Mouse (Mus musculus) intestine, embryonic 16.5 days (tissue): ENCODE results near the gene Ank2. TPM values are rescaled to one million over a fixed set of nuclear protein-coding genes. Genes with fewer than 3 reads are reported as not detected.

Experiments
- ATAC-seq: fragments of 200-750 bp; cut with Nextera tagmentation; 2 replicates; pipeline ENCODE4 v1.8.0; 2017; ENCODE audit warnings: moderate TSS enrichment, moderate library complexity
- H3K27ac ChIP-seq: fragments of 300-500 bp; sonication (generic); 2 replicates; pipeline ENCODE4 v1.5.1; 2014; ENCODE audit warnings: mild to moderate bottlenecking, low read length
- H3K27me3 ChIP-seq: fragments of 300-500 bp; sonication (generic); replicated peaks from 2 replicates; pipeline ENCODE4 v1.6.1; 2014; ENCODE audit warnings: low read length, control low read depth, mixed read lengths; ENCODE audit not compliant: control insufficient read depth, insufficient read depth
- H3K36me3 ChIP-seq: fragments of 300-500 bp; sonication (generic); 2 replicates; pipeline ENCODE4 v1.6.1; 2014; ENCODE audit warnings: low read length, control low read depth; ENCODE audit not compliant: control insufficient read depth, insufficient read depth
- H3K4me1 ChIP-seq: fragments of 300-500 bp; sonication (generic); 2 replicates; pipeline ENCODE4 v1.6.1; 2014; ENCODE audit warnings: low read length, control low read depth, mixed read lengths; ENCODE audit not compliant: control insufficient read depth, insufficient read depth
- H3K4me2 ChIP-seq: fragments of 300-500 bp; sonication (generic); 2 replicates; pipeline ENCODE4 v1.6.1; 2014; ENCODE audit warnings: low read depth, low read length, control low read depth
- H3K4me3 ChIP-seq: fragments of 300-500 bp; sonication (generic); 2 replicates; pipeline ENCODE4 v1.5.1; 2014; ENCODE audit warnings: mild to moderate bottlenecking, low read length
- H3K9ac ChIP-seq: fragments of 300-500 bp; sonication (generic); 2 replicates; pipeline ENCODE4 v1.6.1; 2014; ENCODE audit warnings: low read depth, low read length
- H3K9me3 ChIP-seq: fragments of 300-500 bp; sonication (generic); 2 replicates; pipeline ENCODE4 v1.6.1; 2016; ENCODE audit warnings: low read length, control low read depth; ENCODE audit not compliant: control insufficient read depth
- WGBS: fragments of 180-500 bp; shearing (Covaris S2); extraction: QIAGEN DNeasy Blood & Tissue Kit; methylation state at CpG from one replicate; pipeline ENCODE4 v1.1.7; 2014; 5-methylcytosine and 5-hydroxymethylcytosine counted together
- polyA plus RNA-seq: library from polyadenylated mRNA; unstranded; fragments of >200 nt; fragmentation: Nextera tagmentation; extraction: Ambion mirVana; gene quantifications from 2 replicates; pipeline ENCODE4 v1.2.1, GENCODE M21; 2015

The Ank2 gene
- polyA plus RNA-seq, 1 experiment from 2014 or later, result 15.8 TPM

GRCm38 (mm10) chr3:127101326-127101725 lies 397.8 kb downstream of the Ank2 start:
- no peak overlapping the region for H3K4me3 ChIP-seq
- no peak for ATAC-seq
- H3K36me3 ChIP-seq, result no peaks in the 10 kb centered on the region
- no peaks in the 10 kb centered on the region for H3K4me1 ChIP-seq
- no peaks in the 10 kb centered on the region for H3K9me3 ChIP-seq
- H3K4me2 ChIP-seq, result no peak overlapping the region
- no peak overlapping the region for H3K9ac ChIP-seq
- no peak overlapping the region for H3K27ac ChIP-seq
- H3K27me3 ChIP-seq, result no peaks in the 10 kb centered on the region
- 88% methylated on average over 1 of the region's 1 CpGs for WGBS

- 85% methylated on average over 1 of the region's 1 CpGs for WGBS
- no peak for ATAC-seq
- no peak overlapping the region for H3K4me3 ChIP-seq
These were observed 401.4 kb downstream of the Ank2 start for GRCm38 (mm10) chr3:127097745-127098144.

GRCm38 (mm10) chr3:127097106-127097505 lies 402.0 kb downstream of the Ank2 start:
- Histone ChIP-seq H3K4me3 (no peak overlapping the region), H3K27ac (no peak overlapping the region), H3K4me1 (no peaks in the 10 kb centered on the region), H3K27me3 (no peaks in the 10 kb centered on the region), H3K4me2 (no peak overlapping the region), H3K36me3 (no peaks in the 10 kb centered on the region), H3K9ac (no peak overlapping the region), H3K9me3 (no peaks in the 10 kb centered on the region)
- 85% methylated on average over 1 of the region's 1 CpGs for WGBS
- ATAC-seq, result no peak

More at GRCm38 (mm10) chr3:127097745-127098144, 401.4 kb downstream of the Ank2 start:
- Histone ChIP-seq H3K9ac (no peak overlapping the region), H3K4me1 (no peaks in the 10 kb centered on the region), H3K9me3 (no peaks in the 10 kb centered on the region), H3K36me3 (no peaks in the 10 kb centered on the region), H3K27me3 (no peaks in the 10 kb centered on the region), H3K27ac (no peak overlapping the region), H3K4me2 (no peak overlapping the region)

- no peaks in the 10 kb centered on the region for H3K9me3 ChIP-seq
- no peak overlapping the region for H3K9ac ChIP-seq
- H3K4me1 ChIP-seq, result no peaks in the 10 kb centered on the region
- no peak overlapping the region for H3K4me3 ChIP-seq
- H3K4me2 ChIP-seq, result no peak overlapping the region
- H3K36me3 ChIP-seq, result no peaks in the 10 kb centered on the region
- ATAC-seq, result no peak
- no peak overlapping the region for H3K27ac ChIP-seq
- 97% methylated on average over 4 of the region's 4 CpGs for WGBS
- no peaks in the 10 kb centered on the region for H3K27me3 ChIP-seq
These were observed 405.5 kb downstream of the Ank2 start for GRCm38 (mm10) chr3:127093631-127094030.

GRCm38 (mm10) chr3:127087574-127087973 lies 411.6 kb downstream of the Ank2 start:
- no peak for ATAC-seq
- no peaks in the 10 kb centered on the region for H3K9me3 ChIP-seq
- no peak overlapping the region for H3K4me2 ChIP-seq
- no peaks in the 10 kb centered on the region for H3K27me3 ChIP-seq
- 72% methylated on average over 1 of the region's 1 CpGs for WGBS
- no peak overlapping the region for H3K27ac ChIP-seq
- H3K4me3 ChIP-seq, result no peak overlapping the region
- H3K36me3 ChIP-seq, result no peaks in the 10 kb centered on the region
- no peak overlapping the region for H3K9ac ChIP-seq
- no peaks in the 10 kb centered on the region for H3K4me1 ChIP-seq

- H3K27me3 ChIP-seq, result no peaks in the 10 kb centered on the region
- 68% methylated on average over 3 of the region's 3 CpGs for WGBS
- no peak overlapping the region for H3K4me3 ChIP-seq
- no peak overlapping the region for H3K27ac ChIP-seq
- no peaks in the 10 kb centered on the region for H3K9me3 ChIP-seq
- H3K4me2 ChIP-seq, result no peak overlapping the region
- H3K36me3 ChIP-seq, result no peaks in the 10 kb centered on the region
- no peak overlapping the region for H3K9ac ChIP-seq
- ATAC-seq, result no peak
- H3K4me1 ChIP-seq, result no peaks in the 10 kb centered on the region
These were observed 412.2 kb downstream of the Ank2 start for GRCm38 (mm10) chr3:127086834-127087506.

- H3K4me3 ChIP-seq, result no peak overlapping the region
- no peaks in the 10 kb centered on the region for H3K36me3 ChIP-seq
- 92% methylated on average over 5 of the region's 5 CpGs for WGBS
- H3K9me3 ChIP-seq, result no peaks in the 10 kb centered on the region
- H3K27ac ChIP-seq, result no peak overlapping the region
- no peak for ATAC-seq
- H3K9ac ChIP-seq, result no peak overlapping the region
- H3K27me3 ChIP-seq, result no peaks in the 10 kb centered on the region
- no peak overlapping the region for H3K4me2 ChIP-seq
- H3K4me1 ChIP-seq, result no peaks in the 10 kb centered on the region
These were observed 421.8 kb downstream of the Ank2 start for GRCm38 (mm10) chr3:127077369-127077768.

GRCm38 (mm10) chr3:127075531-127076280 lies 423.4 kb downstream of the Ank2 start:
- 79% methylated on average over 8 of the region's 8 CpGs for WGBS
- no peaks in the 10 kb centered on the region for H3K27me3 ChIP-seq
- no peak overlapping the region for H3K27ac ChIP-seq
- no peak for ATAC-seq
- H3K4me2 ChIP-seq, result no peak overlapping the region
- no peaks in the 10 kb centered on the region for H3K4me1 ChIP-seq
- H3K9ac ChIP-seq, result no peak overlapping the region
- H3K36me3 ChIP-seq, result no peaks in the 10 kb centered on the region
- no peaks in the 10 kb centered on the region for H3K9me3 ChIP-seq
- no peak overlapping the region for H3K4me3 ChIP-seq

GRCm38 (mm10) chr3:127071471-127071870 lies 427.7 kb downstream of the Ank2 start:
- no peaks in the 10 kb centered on the region for H3K36me3 ChIP-seq
- H3K27me3 ChIP-seq, result no peaks in the 10 kb centered on the region
- H3K9me3 ChIP-seq, result no peaks in the 10 kb centered on the region
- H3K4me2 ChIP-seq, result no peak overlapping the region
- H3K27ac ChIP-seq, result no peak overlapping the region
- no peaks in the 10 kb centered on the region for H3K4me1 ChIP-seq
- H3K4me3 ChIP-seq, result no peak overlapping the region
- H3K9ac ChIP-seq, result no peak overlapping the region
- 70% methylated on average over 1 of the region's 1 CpGs for WGBS
- ATAC-seq, result no peak
